Mouse (Mus musculus) midbrain, embryonic 12.5 days (tissue): Measurements from ENCODE around the gene Slc38a8. TPM values are rescaled to one million over a fixed set of nuclear protein-coding genes. Genes with fewer than 3 reads are reported as not detected.

Experiments
- ATAC-seq: fragments of 200-750 bp; cut with Nextera tagmentation; 2 replicates; pipeline ENCODE4 v1.8.0; 2017; ENCODE audit warnings: low read depth, moderate TSS enrichment, moderate library complexity; ENCODE audit not compliant: low FRiP score
- H3K27ac ChIP-seq: fragments of 300-500 bp; sonication (generic); replicated peaks from 2 replicates; pipeline ENCODE4 v1.5.1; 2016; ENCODE audit warnings: mild to moderate bottlenecking
- H3K27me3 ChIP-seq: fragments of 300-500 bp; sonication (generic); 2 replicates; pipeline ENCODE4 v1.6.1; 2016; ENCODE audit warnings: mild to moderate bottlenecking
- H3K36me3 ChIP-seq: fragments of 300-500 bp; sonication (generic); 2 replicates; pipeline ENCODE4 v1.6.1; 2016
- H3K4me1 ChIP-seq: fragments of 300-500 bp; sonication (generic); 2 replicates; pipeline ENCODE4 v1.6.1; 2016
- H3K4me2 ChIP-seq: fragments of 300-500 bp; sonication (generic); replicated peaks from 2 replicates; pipeline ENCODE4 v1.6.1; 2016; ENCODE audit warnings: mild to moderate bottlenecking, moderate library complexity
- H3K4me3 ChIP-seq: fragments of 300-500 bp; sonication (generic); 2 replicates; pipeline ENCODE4 v1.5.1; 2016; ENCODE audit warnings: mild to moderate bottlenecking
- H3K9ac ChIP-seq: fragments of 300-500 bp; sonication (generic); replicated peaks from 2 replicates; pipeline ENCODE4 v1.6.1; 2016; ENCODE audit warnings: mild to moderate bottlenecking, moderate library complexity
- H3K9me3 ChIP-seq: fragments of 300-500 bp; sonication (generic); 2 replicates; pipeline ENCODE4 v1.6.1; 2016; ENCODE audit warnings: mild to moderate bottlenecking
- WGBS: fragments of 180-500 bp; shearing (Covaris S2); methylation state at CpG from one replicate; pipeline ENCODE4 v1.1.7; 2016; 5-methylcytosine and 5-hydroxymethylcytosine counted together
- polyA plus RNA-seq: library from polyadenylated mRNA; unstranded; fragments of >200 nt; fragmentation: Nextera tagmentation; extraction: Ambion mirVana; gene quantifications from 2 replicates; pipeline ENCODE4 v1.2.1, GENCODE M21; 2016

Gene Slc38a8
- polyA plus RNA-seq, 1 experiment from 2014 or later: 0.15 TPM

DNA sequence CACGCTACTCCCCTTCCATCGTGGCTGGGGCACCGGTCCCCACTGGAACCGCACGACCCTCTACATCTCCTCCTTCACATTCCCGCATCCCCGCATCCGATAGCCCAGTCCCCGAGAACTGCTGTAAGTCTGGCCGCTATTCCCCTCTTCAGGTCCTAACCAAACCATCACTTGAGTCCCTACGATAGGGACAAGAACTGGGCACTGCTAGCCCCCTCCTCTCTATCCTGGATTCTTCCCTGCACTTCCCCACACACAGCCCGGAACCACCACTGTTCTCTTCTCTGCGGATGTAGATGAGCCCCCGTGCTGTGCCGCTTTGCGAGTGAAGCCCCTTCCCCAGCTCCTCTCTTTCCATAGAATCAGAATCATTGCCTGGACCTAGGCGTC lies 53.7 kb downstream of the Slc38a8 start:
- no peak overlapping the region for H3K27ac ChIP-seq
- H3K36me3 ChIP-seq: no peaks in the 10 kb centered on the region
- H3K4me3 ChIP-seq: peak overlapping the region; percentile 76
- H3K4me1 ChIP-seq: peaks cover 13% of the 10 kb centered on the region
- no peaks in the 10 kb centered on the region for H3K9me3 ChIP-seq
- H3K4me2 ChIP-seq: peak overlapping the region; percentile 88
- WGBS: under 1% methylated on average over 17 of the region's 17 CpGs
- no peak for ATAC-seq
- H3K27me3 ChIP-seq: peaks cover 43% of the 10 kb centered on the region
- peak overlapping the region; percentile 79 for H3K9ac ChIP-seq

DNA sequence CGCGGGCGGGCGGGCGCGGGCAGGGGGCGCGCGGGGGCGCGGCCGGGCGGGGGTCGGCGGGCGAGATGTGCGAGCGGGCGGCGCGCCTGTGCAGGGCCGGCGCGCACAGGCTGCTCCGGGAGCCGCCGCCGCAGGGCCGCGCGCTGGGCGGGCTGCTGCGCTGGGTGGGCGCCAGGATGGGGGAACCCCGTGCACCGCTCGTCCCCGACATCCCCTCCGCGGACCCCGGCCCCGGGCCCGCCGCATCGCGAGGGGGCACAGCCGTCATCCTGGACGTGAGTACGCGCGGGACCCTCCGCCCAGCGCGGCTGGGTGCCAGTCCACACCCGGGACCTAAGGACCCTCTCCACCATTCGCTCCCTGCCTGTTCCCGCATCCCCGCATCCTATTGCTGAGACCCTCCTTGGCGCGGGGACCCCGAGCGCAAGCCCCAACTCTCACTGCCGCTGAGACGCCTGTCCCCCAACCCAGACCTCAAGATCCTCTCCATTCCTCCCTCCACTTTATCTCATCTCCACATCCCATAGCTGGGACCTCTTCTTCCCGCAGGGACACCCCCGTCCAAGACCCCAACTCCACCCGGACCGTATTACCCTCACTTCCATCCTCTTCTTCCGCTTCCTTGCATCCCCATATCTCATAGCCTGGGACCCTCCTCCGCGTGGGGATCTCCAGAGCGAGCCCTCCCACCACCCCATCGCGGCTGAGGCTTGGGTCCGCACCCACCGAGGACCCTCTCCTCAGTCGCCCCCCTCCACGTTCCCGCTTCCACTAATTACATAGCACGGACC lies 54.3 kb downstream of the Slc38a8 start:
- H3K27me3 ChIP-seq: peaks cover 49% of the 10 kb centered on the region
- WGBS: under 1% methylated on average over 59 of the region's 80 CpGs

DNA sequence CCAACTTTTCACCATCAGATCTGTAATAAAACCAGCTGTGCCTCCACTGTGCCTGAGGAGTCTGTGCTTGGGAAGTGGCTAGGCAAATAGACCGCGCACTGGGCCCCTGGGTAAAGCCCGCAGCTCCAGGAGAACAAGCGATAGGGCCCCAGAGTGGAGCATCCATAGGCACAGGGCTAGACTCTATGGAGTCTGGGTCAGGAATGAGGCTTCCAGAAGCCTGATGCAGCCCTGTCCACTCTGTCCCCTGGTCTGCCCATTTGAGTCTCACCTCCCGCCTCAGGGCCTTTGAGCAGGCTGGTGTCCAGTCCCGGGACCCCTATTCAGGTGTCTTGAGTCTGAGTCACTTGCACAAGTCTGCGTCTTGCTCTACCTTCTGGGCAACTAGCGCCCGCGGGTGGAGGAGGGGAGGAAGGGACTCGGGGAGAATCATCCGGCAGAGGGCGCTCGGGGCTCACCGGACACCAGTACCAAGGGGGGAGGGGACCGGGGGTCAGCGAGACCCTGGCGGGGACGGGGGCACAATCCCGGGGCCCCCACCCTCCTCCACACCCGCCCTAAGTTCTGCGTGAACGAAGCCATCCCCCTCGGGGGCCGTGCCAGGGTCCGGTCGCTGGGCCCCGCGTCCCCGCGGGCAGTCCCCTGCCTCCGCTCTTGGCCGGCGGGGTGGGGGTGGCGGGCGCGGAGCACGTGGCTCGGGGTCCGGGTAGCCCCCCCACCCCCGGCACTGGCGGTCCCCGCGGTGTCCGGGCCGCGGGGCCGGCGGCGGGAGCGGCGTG lies 55.1 kb downstream of the Slc38a8 start, which contains the start of gene Necab2:
TSS of gene Necab2 (plus strand) at position 509 of the 779 bp plus-strand sequence.
- H3K27ac ChIP-seq: no peak within 1 kb of the TSS; the same call in 1 of the 2 replicates
- peak within 1 kb of the TSS; percentile 79 for H3K9ac ChIP-seq
- H3K9me3 ChIP-seq: no peaks in the 10 kb centered on the region
- H3K4me1 ChIP-seq: peaks cover 13% of the 10 kb centered on the region
- peaks cover 56% of the 10 kb centered on the region for H3K27me3 ChIP-seq
- peak within 1 kb of the TSS; percentile 88 for H3K4me2 ChIP-seq
- peak; percentile 73 for ATAC-seq
- 1% methylated on average over 43 of the region's 52 CpGs for WGBS
- H3K4me3 ChIP-seq: peak within 1 kb of the TSS; percentile 76
- H3K36me3 ChIP-seq: no peaks in the 10 kb centered on the region

More for the DNA sequence above, 54.3 kb downstream of the Slc38a8 start:
- Histone ChIP-seq H3K4me1 (peaks cover 13% of the 10 kb centered on the region), H3K9me3 (no peaks in the 10 kb centered on the region), H3K9ac (peak overlapping the region; percentile 79), H3K36me3 (no peaks in the 10 kb centered on the region), H3K27ac (no peak overlapping the region; the same call in 1 of the 2 replicates), H3K4me2 (peak overlapping the region; percentile 88), H3K4me3 (peak overlapping the region; percentile 76)
- ATAC-seq: peak; percentile 79

DNA sequence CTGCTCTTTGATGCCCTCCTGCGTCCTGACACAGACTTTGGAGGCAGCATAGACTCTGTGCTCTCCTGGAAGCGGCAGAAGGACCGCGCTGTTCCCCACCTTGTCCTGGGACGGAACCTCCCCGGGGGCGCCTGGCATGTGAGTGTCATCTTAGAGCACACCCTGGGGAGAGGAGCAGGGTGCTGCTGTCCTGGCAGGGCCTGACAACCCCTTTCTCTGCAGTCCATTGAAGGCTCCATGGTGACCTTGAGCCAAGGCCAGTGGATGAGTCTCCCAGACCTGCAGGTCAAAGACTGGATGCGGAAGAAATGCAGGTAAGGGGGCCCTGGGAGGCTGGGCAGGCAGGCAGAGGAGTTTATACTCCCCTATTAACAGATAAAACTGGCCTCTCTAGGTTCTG lies 58.5 kb downstream of the Slc38a8 start:
- Histone ChIP-seq H3K9ac (no peak overlapping the region), H3K27me3 (peaks cover 37% of the 10 kb centered on the region), H3K4me2 (no peak overlapping the region), H3K4me1 (peaks cover 16% of the 10 kb centered on the region), H3K4me3 (no peak overlapping the region), H3K9me3 (no peaks in the 10 kb centered on the region), H3K27ac (no peak overlapping the region), H3K36me3 (no peaks in the 10 kb centered on the region)
- ATAC-seq: no peak
- 93% methylated on average over 8 of the region's 8 CpGs for WGBS

DNA sequence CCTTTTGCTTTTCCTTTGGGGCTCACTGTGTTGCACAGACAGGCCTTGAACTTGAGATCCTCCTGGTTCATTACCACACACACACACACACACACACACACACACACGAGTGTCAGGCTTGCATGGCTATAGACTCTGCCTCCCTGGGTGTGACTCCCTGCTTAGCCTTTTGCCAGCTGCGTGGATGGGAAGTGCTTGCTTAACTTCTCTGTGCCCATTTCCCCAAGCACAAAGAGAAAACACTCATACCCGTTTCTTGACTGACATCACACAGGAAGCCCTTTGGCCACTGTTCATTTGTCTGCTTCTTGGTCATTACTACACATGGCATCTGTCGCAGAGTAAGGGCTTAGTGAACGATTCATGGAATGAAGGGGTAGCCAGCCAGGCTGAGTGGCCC lies 59.5 kb downstream of the Slc38a8 start:
- Histone ChIP-seq H3K4me2 (no peak overlapping the region), H3K4me3 (no peak overlapping the region), H3K4me1 (peaks cover 8% of the 10 kb centered on the region; the same call in 1 of the 2 replicates), H3K36me3 (no peaks in the 10 kb centered on the region), H3K9ac (no peak overlapping the region), H3K27ac (no peak overlapping the region), H3K9me3 (no peaks in the 10 kb centered on the region), H3K27me3 (peaks cover 27% of the 10 kb centered on the region)
- no peak for ATAC-seq
- 75% methylated on average over 5 of the region's 5 CpGs for WGBS

DNA sequence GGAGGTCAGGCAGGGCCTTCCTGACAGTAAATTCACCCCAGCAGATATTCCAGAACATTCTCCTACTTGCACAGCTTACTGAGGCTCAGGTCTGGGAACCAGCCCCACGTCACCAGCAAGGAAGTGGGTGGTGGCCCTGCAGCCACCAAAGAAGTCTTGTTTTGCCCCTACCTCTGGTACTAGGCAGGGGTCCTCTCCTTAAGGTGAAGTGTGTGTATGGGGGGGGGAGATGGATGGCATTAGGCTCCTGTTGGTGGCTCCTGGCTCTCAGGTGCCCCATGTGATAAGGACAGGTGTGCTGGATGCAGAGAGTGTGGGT lies 60.6 kb downstream of the Slc38a8 start:
- ATAC-seq: no peak
- Histone ChIP-seq H3K9ac (no peak overlapping the region; the same call in 1 of the 2 replicates), H3K27ac (no peak overlapping the region), H3K27me3 (peaks cover 30% of the 10 kb centered on the region), H3K4me2 (no peak overlapping the region), H3K4me3 (no peak overlapping the region), H3K9me3 (no peaks in the 10 kb centered on the region), H3K36me3 (no peaks in the 10 kb centered on the region), H3K4me1 (peaks cover 13% of the 10 kb centered on the region; the same call in 1 of the 2 replicates)
- WGBS: 72% methylated on average over 1 of the region's 1 CpGs

DNA sequence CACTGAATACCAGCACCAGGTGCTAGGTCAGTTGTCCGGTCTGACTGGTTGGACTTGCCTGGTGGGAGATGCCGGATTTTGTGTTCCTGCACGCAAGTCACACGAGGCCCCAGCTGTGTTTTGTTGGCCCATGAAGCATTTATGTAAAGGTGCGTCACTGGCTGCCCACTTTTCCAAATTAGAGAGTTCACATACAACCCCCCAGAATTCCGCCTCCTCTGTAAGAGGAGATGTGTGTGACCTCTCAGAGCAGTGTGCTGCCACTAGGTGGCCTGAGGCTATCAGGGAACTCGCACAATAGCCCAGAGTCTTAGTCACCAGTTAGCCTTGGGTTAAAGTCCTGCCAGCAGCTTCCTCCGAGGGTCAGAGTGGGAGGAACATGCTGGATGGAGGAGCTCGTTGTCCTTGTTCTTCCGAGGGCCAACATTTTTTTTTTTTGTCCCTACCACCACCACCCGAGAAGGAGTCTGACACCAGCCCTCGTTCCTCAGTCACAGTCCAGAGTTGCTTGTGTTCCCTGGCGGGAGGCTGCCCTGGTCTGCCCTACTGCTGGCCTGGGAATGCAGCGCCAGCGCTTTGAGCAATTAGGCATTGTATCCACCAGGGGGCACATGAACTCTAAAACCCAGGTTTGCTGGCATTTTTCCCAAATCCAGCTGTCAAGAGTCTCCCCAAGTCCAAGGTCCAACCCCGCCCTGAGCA lies 61.1 kb downstream of the Slc38a8 start:
- H3K4me3 ChIP-seq: no peak overlapping the region
- peaks cover 26% of the 10 kb centered on the region for H3K27me3 ChIP-seq
- H3K4me1 ChIP-seq: peaks cover 13% of the 10 kb centered on the region; the same call in 1 of the 2 replicates
- H3K36me3 ChIP-seq: no peaks in the 10 kb centered on the region
- 14% methylated on average over 16 of the region's 16 CpGs for WGBS
- H3K9me3 ChIP-seq: no peaks in the 10 kb centered on the region
- ATAC-seq: peak; percentile 62; the same call in 1 of the 2 replicates
- no peak overlapping the region for H3K27ac ChIP-seq
- no peak overlapping the region; the same call in 1 of the 2 replicates for H3K9ac ChIP-seq
- peak overlapping the region; percentile 37 for H3K4me2 ChIP-seq

DNA sequence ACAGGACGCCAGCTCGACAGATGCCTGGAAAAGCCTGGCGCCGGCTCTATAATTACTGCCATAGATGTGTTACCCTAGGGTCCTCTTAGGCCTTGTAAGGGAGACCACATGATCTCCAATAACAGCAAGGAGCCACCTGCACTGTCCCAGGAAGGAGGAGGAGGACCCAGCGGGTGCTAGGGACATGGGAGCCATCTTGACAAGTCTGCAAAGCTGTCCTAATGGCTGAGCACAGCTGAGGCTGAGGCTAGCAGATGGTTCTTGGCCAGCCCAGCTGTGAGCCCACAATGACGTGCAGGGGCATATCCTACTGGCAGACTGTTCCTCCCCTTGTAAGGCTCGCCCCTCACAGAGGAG lies 61.6 kb downstream of the Slc38a8 start:
- Histone ChIP-seq H3K9me3 (no peaks in the 10 kb centered on the region), H3K4me3 (no peak overlapping the region), H3K4me2 (no peak overlapping the region), H3K27ac (no peak overlapping the region), H3K9ac (no peak overlapping the region), H3K27me3 (peaks cover 26% of the 10 kb centered on the region; the same call in 1 of the 2 replicates), H3K4me1 (peaks cover 13% of the 10 kb centered on the region; the same call in 1 of the 2 replicates), H3K36me3 (no peaks in the 10 kb centered on the region)
- WGBS: 65% methylated on average over 7 of the region's 7 CpGs
- no peak for ATAC-seq

DNA sequence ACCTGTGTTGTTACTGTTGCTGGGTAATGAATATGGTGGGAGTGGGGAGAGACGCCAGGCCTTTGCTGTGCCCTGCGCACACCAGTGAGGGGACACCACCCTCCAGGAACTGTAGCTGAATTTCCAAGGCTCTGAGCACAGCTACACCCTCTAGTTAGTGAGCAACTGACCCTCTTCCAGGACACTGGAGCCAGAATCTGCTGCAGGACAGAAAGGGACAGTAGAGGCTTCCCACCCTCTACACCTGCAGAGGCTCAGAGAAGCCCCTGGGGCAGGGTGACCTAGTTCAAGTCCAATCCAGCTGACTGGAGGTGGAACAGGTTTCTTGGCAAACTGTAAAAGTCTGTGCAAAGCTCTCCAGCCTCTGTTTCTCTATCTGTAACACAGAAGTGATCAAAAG lies 62.1 kb downstream of the Slc38a8 start:
- H3K27me3 ChIP-seq: peaks cover 26% of the 10 kb centered on the region; the same call in 1 of the 2 replicates
- H3K9me3 ChIP-seq: no peaks in the 10 kb centered on the region
- H3K4me1 ChIP-seq: peaks cover 13% of the 10 kb centered on the region; the same call in 1 of the 2 replicates
- H3K9ac ChIP-seq: no peak overlapping the region
- H3K4me2 ChIP-seq: no peak overlapping the region
- 95% methylated on average over 2 of the region's 2 CpGs for WGBS
- ATAC-seq: no peak
- H3K27ac ChIP-seq: no peak overlapping the region
- H3K4me3 ChIP-seq: no peak overlapping the region
- H3K36me3 ChIP-seq: no peaks in the 10 kb centered on the region

DNA sequence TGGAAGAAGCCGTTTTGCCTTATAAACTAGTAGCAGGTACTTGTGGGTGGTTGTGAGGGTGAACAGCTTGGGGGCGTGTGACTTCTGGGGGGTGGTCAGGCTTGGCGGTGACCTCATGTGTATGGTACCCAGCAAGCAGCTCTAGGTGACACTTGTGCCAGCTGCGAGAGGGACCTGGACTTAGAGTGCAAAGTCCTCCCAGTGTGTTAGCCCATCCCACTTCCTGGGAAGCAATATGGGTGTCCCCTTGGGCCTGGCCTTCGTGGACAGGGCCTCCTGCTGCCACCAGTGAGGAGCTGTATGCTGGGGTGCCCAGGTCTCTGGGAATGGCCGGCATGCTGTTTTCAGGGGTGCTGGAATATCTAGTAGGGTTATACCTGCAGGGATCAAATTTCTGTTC lies 62.6 kb downstream of the Slc38a8 start:
- no peak overlapping the region for H3K9ac ChIP-seq
- no peak overlapping the region for H3K4me2 ChIP-seq
- H3K4me1 ChIP-seq: peaks cover 13% of the 10 kb centered on the region; the same call in 1 of the 2 replicates
- H3K4me3 ChIP-seq: no peak overlapping the region
- no peak for ATAC-seq
- H3K36me3 ChIP-seq: no peaks in the 10 kb centered on the region
- no peak overlapping the region for H3K27ac ChIP-seq
- 85% methylated on average over 6 of the region's 6 CpGs for WGBS
- H3K27me3 ChIP-seq: peaks cover 26% of the 10 kb centered on the region; the same call in 1 of the 2 replicates
- no peaks in the 10 kb centered on the region for H3K9me3 ChIP-seq

DNA sequence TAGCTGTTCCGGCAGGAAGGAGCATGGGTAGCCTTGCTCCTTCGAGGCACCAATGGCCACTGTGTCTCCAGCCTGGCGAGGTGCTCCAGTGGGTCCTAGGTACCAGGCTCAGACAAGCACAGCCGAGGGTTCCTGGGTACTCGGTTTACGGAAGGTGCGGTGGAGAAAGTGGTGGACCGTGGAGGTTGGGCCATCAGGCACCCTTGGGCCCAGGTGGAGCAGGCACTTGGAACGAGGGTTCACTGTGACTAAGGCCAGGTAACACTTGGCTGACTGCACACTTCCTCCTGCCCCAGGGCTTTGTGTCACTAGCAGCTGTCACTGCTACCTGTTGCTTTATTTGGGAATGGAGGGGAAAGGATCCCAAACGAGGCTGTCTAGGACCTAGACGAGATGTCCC lies 64.0 kb downstream of the Slc38a8 start:
- Histone ChIP-seq H3K27ac (no peak overlapping the region), H3K36me3 (no peaks in the 10 kb centered on the region), H3K4me3 (no peak overlapping the region), H3K4me1 (peaks cover 13% of the 10 kb centered on the region; the same call in 1 of the 2 replicates), H3K9me3 (no peaks in the 10 kb centered on the region), H3K4me2 (no peak overlapping the region), H3K27me3 (peaks cover 22% of the 10 kb centered on the region; the same call in 1 of the 2 replicates), H3K9ac (no peak overlapping the region)
- WGBS: 78% methylated on average over 11 of the region's 11 CpGs
- no peak for ATAC-seq
